Mouse (Mus musculus) G1E (cell line): ENCODE measurements around the gene Fkbp2. TPM values are rescaled to one million over a fixed set of nuclear protein-coding genes. Genes with fewer than 3 reads are reported as not detected.

Experiments
- ATAC-seq: 2 replicates; pipeline ENCODE4 v1.8.0; 2016; ENCODE audit warnings: mild to moderate bottlenecking; ENCODE audit not compliant: insufficient number of reproducible peaks, poor library complexity, low FRiP score, severe bottlenecking; ENCODE audit errors: extremely low read depth
- DNase-seq: peaks from one replicate; pipeline ENCODE4 v3.0.0; 2012; ENCODE audit warnings: low spot score
- H3K27me3 ChIP-seq: 2 replicates; pipeline ENCODE4 v1.6.1; 2012; ENCODE audit warnings: mild to moderate bottlenecking, low read length, inconsistent platforms; ENCODE audit not compliant: insufficient read depth
- H3K36me3 ChIP-seq: replicated peaks from 2 replicates; pipeline ENCODE3; 2012; ENCODE audit warnings: mild to moderate bottlenecking, inconsistent platforms
- H3K4me1 ChIP-seq: 2 replicates; pipeline ENCODE4 v1.6.1; 2012; ENCODE audit warnings: low read depth, low read length, inconsistent platforms, mixed read lengths; ENCODE audit not compliant: insufficient read depth
- H3K4me3 ChIP-seq: 2 replicates; pipeline ENCODE4 v1.5.1; 2012; ENCODE audit warnings: low read depth, mild to moderate bottlenecking, inconsistent platforms, low read length, moderate library complexity, mixed read lengths
- H3K9me3 ChIP-seq: replicated peaks from 2 replicates; pipeline ENCODE4 v1.6.1; 2012; ENCODE audit warnings: inconsistent platforms
- CTCF ChIP-seq: IDR thresholded peaks from 2 replicates; pipeline ENCODE4 v1.5.1; 2012; ENCODE audit warnings: low read depth, low read length, inconsistent platforms, mixed read lengths
- GATA1 ChIP-seq: IDR thresholded peaks from 2 replicates; pipeline ENCODE4 v1.6.1; 2012; ENCODE audit warnings: borderline replicate concordance, low read length, inconsistent platforms, mixed read lengths
- GATA2 ChIP-seq: IDR thresholded peaks from 2 replicates; pipeline ENCODE4 v1.6.1; 2012; ENCODE audit warnings: low read depth, low read length, inconsistent platforms, borderline replicate concordance
- POLR2AphosphoS5 ChIP-seq: IDR thresholded peaks from 2 replicates; pipeline ENCODE4 v1.6.1; 2012; ENCODE audit warnings: low read depth, low read length, inconsistent platforms; ENCODE audit not compliant: insufficient replicate concordance
- TAL1 ChIP-seq: conservative IDR thresholded peaks from 2 replicates; pipeline ENCODE4 v1.6.1; 2012; ENCODE audit warnings: low read depth, low read length, inconsistent platforms, mixed read lengths
- polyA plus RNA-seq: library from polyadenylated mRNA; stranded (reverse); fragments of >175 nt; gene quantifications from 2 replicates; pipeline ENCODE4 v1.2.3, GENCODE M21; 2012
- total RNA-seq, 2 experiments: library from RNA; stranded (forward) in 1 of 2; stranded (reverse) in 1 of 2; fragments of 200-1000 nt in 1 of 2; fragments of >200 nt in 1 of 2; fragmentation: Nextera tagmentation in 1 of 2; gene quantifications; 2 replicates each; pipeline ENCODE4 v1.2.3; 2014 to 2017

Fkbp2 gene
- total and polyA plus RNA-seq, 3 experiments: 72.0 to 170 (median 72.6) TPM

DNA sequence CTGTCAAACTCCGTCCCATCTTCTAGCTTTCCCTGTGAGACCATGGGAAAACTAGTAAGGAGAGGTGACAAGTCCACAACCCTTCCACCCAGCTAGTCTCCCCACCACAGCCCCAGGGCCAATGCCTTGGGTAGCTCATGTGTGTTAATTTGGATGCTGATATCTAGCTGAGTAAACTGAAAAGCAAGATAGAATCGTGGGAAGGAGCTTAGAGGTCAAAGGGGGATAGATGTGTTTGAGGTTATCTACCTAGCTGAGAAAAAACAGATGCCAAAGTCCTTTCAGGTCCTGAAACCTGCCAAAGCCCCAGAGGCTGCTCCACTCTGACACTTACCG lies 1.7 kb downstream of the Fkbp2 start:
- peak overlapping the region; percentile 76 for H3K4me3 ChIP-seq
- peaks cover 71% of the 10 kb centered on the region for H3K4me1 ChIP-seq
- H3K27me3 ChIP-seq: no peaks in the 10 kb centered on the region
- no peak for ATAC-seq
- peaks cover 53% of the 10 kb centered on the region for H3K36me3 ChIP-seq
- DNase-seq: no peak
- TF ChIP-seq GATA2: no peak
- no peak for TF ChIP-seq POLR2AphosphoS5
- no peak for TF ChIP-seq TAL1
- TF ChIP-seq GATA1: no peak
- TF ChIP-seq CTCF: no peak
- no peaks in the 10 kb centered on the region for H3K9me3 ChIP-seq

DNA sequence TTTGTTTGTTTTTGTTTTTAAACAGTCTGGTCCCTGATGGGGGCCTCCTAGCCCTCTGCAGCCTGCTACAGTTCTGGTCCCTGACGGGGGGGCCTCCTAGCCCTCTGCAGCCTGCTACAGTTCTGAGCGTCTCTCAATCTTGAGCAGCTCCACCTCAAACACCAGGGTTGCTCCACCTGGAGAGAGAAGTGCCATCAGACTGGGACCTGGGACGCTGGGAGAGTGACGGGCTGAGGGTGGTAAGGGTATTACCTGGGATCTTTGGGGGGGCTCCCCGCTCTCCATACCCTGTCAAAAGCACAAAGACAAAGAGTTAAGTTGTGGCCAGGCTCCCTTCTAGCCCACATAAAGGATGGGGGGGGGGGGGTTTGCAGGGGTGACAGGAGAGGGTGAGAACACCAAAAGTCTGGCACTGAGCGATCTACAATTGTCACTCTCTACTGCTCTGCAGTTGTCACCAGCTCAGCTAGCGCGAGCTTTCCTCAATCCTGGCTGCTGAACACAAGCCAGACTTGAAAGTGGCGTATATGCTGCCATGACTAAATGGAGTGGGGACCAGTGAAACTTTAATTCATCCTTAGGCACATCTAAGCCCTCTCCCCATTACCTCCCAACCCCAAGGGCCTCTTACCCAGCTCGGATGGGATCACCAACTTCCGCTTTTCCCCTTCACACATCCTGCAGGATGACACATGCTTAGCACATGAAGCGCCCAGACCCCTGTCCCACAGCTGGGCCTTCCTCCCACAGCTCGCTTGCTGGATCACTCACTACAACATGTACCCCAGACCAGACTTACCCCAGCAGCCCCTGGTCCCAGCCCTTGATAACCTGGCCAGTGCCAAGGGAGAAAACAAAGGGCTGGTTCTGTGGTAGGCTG lies 2.3 kb downstream of the Fkbp2 start:
- Histone ChIP-seq H3K4me3 (peak overlapping the region; percentile 76; the same call in 1 of the 2 replicates), H3K27me3 (no peaks in the 10 kb centered on the region)
- no peak for ATAC-seq

DNA sequence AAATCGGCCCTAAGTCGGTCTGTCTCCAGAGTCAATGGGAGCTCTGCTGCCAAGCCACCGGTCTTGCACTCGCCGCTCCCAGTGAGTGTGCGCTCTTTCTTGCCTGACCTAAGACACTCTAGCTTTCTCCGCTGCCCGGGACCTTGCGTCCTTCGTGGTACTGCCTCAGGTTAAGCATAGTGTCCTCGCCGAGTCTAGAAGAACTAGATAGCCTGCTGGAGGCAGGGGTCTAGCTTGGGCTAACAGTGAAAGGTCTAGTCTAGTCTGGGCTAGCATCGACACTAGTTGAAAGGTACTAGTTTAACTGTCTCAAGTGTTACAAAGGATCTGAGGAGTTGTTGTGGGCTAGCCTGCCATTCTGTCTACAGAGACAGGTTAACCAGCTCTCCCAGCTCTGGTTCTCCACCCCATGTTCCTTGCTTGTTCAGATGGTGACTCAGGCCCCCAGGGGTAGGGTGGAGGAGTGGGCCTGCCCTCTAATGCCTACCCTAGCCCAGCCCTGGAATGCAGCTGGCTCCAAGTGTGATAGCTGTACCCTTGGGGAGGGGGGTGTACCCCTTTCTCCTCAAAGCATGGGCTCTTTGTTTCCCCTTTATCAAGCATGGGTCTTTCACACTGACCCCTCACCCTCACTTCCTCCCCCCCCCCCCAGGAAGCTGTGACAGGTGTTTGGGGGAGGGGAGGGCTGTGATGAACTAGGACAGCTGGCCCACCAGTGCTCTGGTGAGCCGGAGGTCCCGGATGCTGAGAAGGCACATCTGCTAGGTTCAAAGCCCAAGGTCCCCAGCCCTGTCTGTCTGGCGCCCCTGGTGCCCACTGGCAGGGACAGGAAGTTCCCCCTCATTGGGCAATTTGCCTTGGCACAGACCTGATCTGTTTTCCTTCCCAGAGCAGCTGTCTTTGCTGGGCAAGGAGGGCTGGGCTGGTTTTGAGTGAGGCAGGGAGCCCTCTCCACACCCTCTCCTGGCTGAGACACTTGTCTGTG lies 4.5 kb downstream of the Fkbp2 start, which contains the start of gene Plcb3:
Gene Plcb3 (minus strand): TSS at position 934 of the 985 bp plus-strand sequence.
- Histone ChIP-seq H3K9me3 (no peaks in the 10 kb centered on the region), H3K4me1 (peaks cover 78% of the 10 kb centered on the region), H3K4me3 (peak within 1 kb of the TSS; percentile 80), H3K36me3 (peaks cover 37% of the 10 kb centered on the region), H3K27me3 (no peaks in the 10 kb centered on the region)
- TF ChIP-seq POLR2AphosphoS5: no peak
- TF ChIP-seq CTCF: no peak
- peak; percentile 21 for DNase-seq
- ATAC-seq: no peak

More for the DNA sequence above, 2.3 kb downstream of the Fkbp2 start:
- H3K4me1 ChIP-seq: peaks cover 73% of the 10 kb centered on the region
- peaks cover 48% of the 10 kb centered on the region for H3K36me3 ChIP-seq
- peak; percentile 24 for DNase-seq
- no peaks in the 10 kb centered on the region for H3K9me3 ChIP-seq
- TF ChIP-seq GATA1: no peak
- TF ChIP-seq GATA2: no peak
- no peak for TF ChIP-seq TAL1
- no peak for TF ChIP-seq CTCF
- no peak for TF ChIP-seq POLR2AphosphoS5

DNA sequence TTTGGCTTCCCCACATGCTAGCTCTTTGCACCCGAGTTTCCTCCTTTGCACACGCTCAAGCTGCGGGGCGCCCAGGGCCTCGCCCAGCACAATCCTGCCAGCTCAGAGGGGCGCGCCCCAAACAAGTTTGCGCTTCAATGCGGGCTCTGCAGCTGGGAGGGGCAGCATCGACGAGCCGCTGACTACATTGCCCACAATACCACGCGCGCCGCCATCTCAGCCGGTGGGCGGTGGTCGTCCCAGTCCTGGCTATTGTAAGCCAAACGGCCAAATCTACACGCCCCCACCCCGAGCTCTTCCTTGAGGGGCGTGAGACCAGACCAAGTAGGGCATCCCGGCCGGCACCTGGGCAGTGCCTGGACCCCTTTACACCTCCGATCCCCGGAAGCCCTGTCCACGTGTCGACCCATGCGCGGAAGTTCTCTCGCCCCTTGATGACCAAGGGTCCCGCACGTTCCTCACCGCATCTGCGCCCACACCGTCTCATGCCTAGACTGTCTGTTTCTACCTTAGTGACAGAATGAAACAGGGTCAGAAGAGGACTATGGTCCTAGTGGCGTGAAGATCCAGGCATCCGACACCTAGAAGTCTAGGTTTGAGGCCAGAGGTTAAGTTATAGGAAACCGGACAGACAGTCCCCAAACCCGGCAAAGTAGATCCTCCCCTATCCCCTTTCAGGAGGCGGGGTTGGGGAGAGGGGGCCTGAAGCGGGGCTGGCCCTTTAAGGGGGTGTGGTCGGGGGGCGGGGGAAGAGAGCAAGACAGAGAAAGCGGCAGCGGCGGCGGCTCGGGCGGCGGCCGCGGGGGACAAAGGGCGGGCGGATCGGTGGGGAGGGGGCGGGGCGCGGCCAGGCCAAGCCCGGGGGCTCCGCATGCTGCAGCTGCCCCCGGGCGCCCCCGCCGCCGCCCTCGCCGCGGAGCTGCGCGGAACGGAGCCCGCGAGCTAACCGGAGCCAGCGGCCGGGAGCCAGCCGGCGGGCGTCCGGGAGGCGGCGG lies 5.8 kb downstream of the Fkbp2 start, which contains the start of gene Ppp1r14b:
Gene Ppp1r14b (plus strand): TSS at position 758 of the 995 bp plus-strand sequence.
- TF ChIP-seq POLR2AphosphoS5: no peak
- TF ChIP-seq TAL1: no peak
- no peak for TF ChIP-seq CTCF
- no peak for TF ChIP-seq GATA1
- Histone ChIP-seq H3K4me1 (peaks cover 86% of the 10 kb centered on the region), H3K9me3 (no peaks in the 10 kb centered on the region), H3K27me3 (no peaks in the 10 kb centered on the region), H3K4me3 (peak within 1 kb of the TSS; percentile 80), H3K36me3 (peaks cover 37% of the 10 kb centered on the region)
- peak; percentile 78 for DNase-seq
- peak; percentile 36; the same call in 1 of the 2 replicates for ATAC-seq

DNA sequence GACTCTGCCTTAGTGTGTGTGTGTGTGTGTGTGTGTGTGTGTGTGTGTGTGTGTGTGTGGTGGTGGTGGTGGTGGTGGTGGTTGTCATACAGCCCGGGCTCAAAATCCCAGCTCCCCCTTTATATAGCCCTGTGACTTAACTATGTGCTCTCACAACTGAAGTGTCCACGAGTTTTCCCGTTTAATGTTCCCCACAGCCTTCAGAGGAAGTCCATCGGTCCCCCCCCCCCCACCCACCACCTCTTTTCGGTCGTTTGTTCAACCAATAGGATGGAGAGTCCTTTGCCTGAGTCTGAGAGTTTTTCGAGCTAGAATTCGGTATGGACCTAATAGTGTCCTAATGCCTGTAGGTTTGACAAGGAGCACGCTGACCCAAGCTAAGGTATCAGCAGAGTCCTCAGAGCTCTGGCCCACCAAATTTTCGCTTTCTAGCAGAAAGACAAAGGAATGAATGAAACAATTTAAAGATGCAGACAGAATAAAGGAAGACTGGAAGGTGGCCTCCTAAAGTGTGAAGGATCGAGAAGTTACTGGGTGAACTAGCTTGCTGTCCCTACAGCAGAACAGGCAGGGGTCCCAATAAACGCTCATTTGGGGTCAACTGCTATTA lies 6.6 kb downstream of the Fkbp2 start:
- H3K27me3 ChIP-seq: no peaks in the 10 kb centered on the region
- peaks cover 87% of the 10 kb centered on the region for H3K4me1 ChIP-seq
- H3K9me3 ChIP-seq: no peaks in the 10 kb centered on the region
- TF ChIP-seq GATA1: no peak
- TF ChIP-seq TAL1: no peak
- TF ChIP-seq POLR2AphosphoS5: no peak
- no peak for TF ChIP-seq GATA2
- TF ChIP-seq CTCF: no peak
- H3K4me3 ChIP-seq: peak overlapping the region; percentile 80
- DNase-seq (no peak), ATAC-seq (no peak)
- peaks cover 32% of the 10 kb centered on the region for H3K36me3 ChIP-seq
